Mouse (Mus musculus) ES-Bruce4 (cell line): ENCODE measurements at regions not wholly inside any gene's neighbourhood (a gene's known extent, or its start where the extent isn't known, plus 50 kb on each side); places are given as distances from the start of the nearest gene placed in this dataset.

Experiments used
- CTCF ChIP-seq: IDR thresholded peaks from one replicate; pipeline ENCODE4 v1.8.1; 2011; ENCODE audit warnings: low read depth, low read length
- EP300 ChIP-seq: IDR thresholded peaks from 2 replicates; pipeline ENCODE4 v1.6.1; 2011; ENCODE audit warnings: low read depth, low read length; ENCODE audit not compliant: insufficient read depth

GRCm38 (mm10) chr12:39036466-39037037 lies 257.4 kb downstream of the Etv1 start:
- TF ChIP-seq CTCF (no peak), EP300 (no peak)
